16 mouse cellular contexts compared by ENCODE assay signal in genomic region chr3:121573858-121574257, GRCm38 (mm10). TPM values are rescaled to one million over a fixed set of nuclear protein-coding genes. Genes with fewer than 3 reads are reported as not detected.
DNase-seq lines count a peak whose midpoint lies in the region; ATAC-seq and TF ChIP-seq lines count a peak whose summit lies in the region.
"Had no signal": no experiment of that assay in that cellular context is flagged by ENCODE, and none has a peak within 500 bp of the region (broad histone marks: within the 10 kb centered on the region; RNA-seq: fewer than 3 reads in every experiment).

No protein-coding gene starts in this region.

- TF ChIP-seq POLR2A in kidney, adult 2 months (IDR thresholded peaks at IDR 0.05; ENCODE audit: low read depth, low read length): no peak

- no peaks in the 10 kb centered on the region; the same call in 1 of the 2 replicates for H3K4me1 ChIP-seq in kidney, adult 2 months (ENCODE audit: control insufficient read depth, insufficient read depth, low read length)

- DNase-seq in kidney, adult 2 months: peak; percentile 14
- DNase-seq in kidney, postnatal 36 days: no peak
- peak; percentile 97 for DNase-seq in NIH3T3 (ENCODE audit: low read depth)
- DNase-seq in heart, adult 9 months (ENCODE audit: low spot score in 2 of 2): peak; percentile 66 to 81
- DNase-seq in thymus, adult 18-20 months: no peak
- no peak for DNase-seq in frontal cortex, postnatal 25 days (ENCODE audit: low spot score in 2 of 2)
- DNase-seq: cerebellum, adult 9-10 months; liver; liver, postnatal 0 days; lung, postnatal 4 days; right cerebral cortex, postnatal 4 days; thymus, adult 2 months had no signal

- no peak overlapping the region for H3K27ac ChIP-seq in kidney, adult 2 months (ENCODE audit: insufficient read depth, low read depth, low read length)
- H3K27ac ChIP-seq: embryonic facial prominence, embryonic 12.5 days had no signal

- no peak overlapping the region for H3K4me3 ChIP-seq in kidney, adult 2 months (ENCODE audit: insufficient read depth, low read depth, low read length)
- H3K4me3 ChIP-seq: embryonic facial prominence, embryonic 12.5 days had no signal

- no peak for ATAC-seq in erythroblast, adult 5-6 weeks (replicated peaks; ENCODE audit: low FRiP score, poor library complexity, severe bottlenecking)
- ATAC-seq: liver, postnatal 0 days had no signal

- 56% methylated on average over 7 of the region's 7 CpGs for WGBS in kidney, adult 2 months

- H3K36me3 ChIP-seq in kidney, adult 2 months (ENCODE audit: control insufficient read depth, insufficient read depth, low read length): no peaks in the 10 kb centered on the region
- H3K36me3 ChIP-seq: embryonic facial prominence, embryonic 12.5 days had no signal

- TF ChIP-seq CTCF in kidney, adult 2 months (conservative IDR thresholded peaks at IDR 0.05; ENCODE audit: insufficient read depth, insufficient read length, low read depth, low read length): no peak

- H3K27me3 ChIP-seq in kidney, adult 2 months (replicated peaks; ENCODE audit: control insufficient read depth, insufficient read depth, low read length): no peaks in the 10 kb centered on the region
- H3K27me3 ChIP-seq: embryonic facial prominence, embryonic 12.5 days had no signal

RNA-seq across cellular contexts. Expression of gene Slc44a3, which starts 41.7 kb away (rescaled TPM):
- polyA plus RNA-seq in kidney, adult 2 months (2012; rRNA removed): 9.7 and 11.4 TPM in 2 replicates
- total RNA-seq in erythroblast, adult 5-6 weeks (2015; ENCODE audit: low replicate concordance): not detected in 2 replicates
- not detected in 2 replicates for total RNA-seq in erythroblast, adult 5-6 weeks (2017; ENCODE audit: low replicate concordance)
- total RNA-seq: hematopoietic stem cell, adult 5-6 weeks; left cerebral cortex, postnatal 36 days had no signal

Comparison
In these comparisons a context has a peak if more than half of its experiments do, and no peak if none do; other contexts are left out.
1. DNase-seq: peak in kidney, adult 2 months (single experiment), NIH3T3 (single experiment) and heart, adult 9 months (2 of 2); none in kidney, postnatal 36 days (0 of 2), thymus, adult 18-20 months (0 of 2) and frontal cortex, postnatal 25 days (0 of 2).